Mouse (Mus musculus) gastrocnemius, postnatal 14 days (tissue): ENCODE data around the gene Chrnb2. TPM values are rescaled to one million over a fixed set of nuclear protein-coding genes. Genes with fewer than 3 reads are reported as not detected.
"Not testable (repeated sequence)": the region's sequence is repeated elsewhere in the genome, so short reads cannot be mapped to it uniquely, and the experiment has no call there.

Source experiments
- DNase-seq: peaks from one replicate; pipeline ENCODE4 v3.0.0; 2021; ENCODE audit warnings: mixed read lengths
- intact Hi-C: fragments of 180-260 bp; cut with DNase I; formaldehyde crosslinking; loops from one replicate; pipeline ENCODE4 v1.15.1; 2025; ENCODE audit warnings: low total_unique reads
- long read RNA-seq, 2 experiments: library from polyadenylated mRNA; stranded (forward); transcript quantifications; one replicate each; pipeline ENCODE4 v2.0.0; 2021
- total RNA-seq, 2 experiments: library from RNA; stranded (reverse); gene quantifications; 2 replicates each; pipeline ENCODE4 v1.2.3; 2021

The Chrnb2 gene
- total RNA-seq = under 1 TPM; 0.12 to 0.13 TPM
- long read RNA-seq, experiment 1 = 0 reads
- long read RNA-seq, experiment 2, partial matches to known transcripts = 0 of 1 reads
- long read RNA-seq, experiment 2, other reads (novel, unspliced or antisense) = 1 of 1 reads

DNA sequence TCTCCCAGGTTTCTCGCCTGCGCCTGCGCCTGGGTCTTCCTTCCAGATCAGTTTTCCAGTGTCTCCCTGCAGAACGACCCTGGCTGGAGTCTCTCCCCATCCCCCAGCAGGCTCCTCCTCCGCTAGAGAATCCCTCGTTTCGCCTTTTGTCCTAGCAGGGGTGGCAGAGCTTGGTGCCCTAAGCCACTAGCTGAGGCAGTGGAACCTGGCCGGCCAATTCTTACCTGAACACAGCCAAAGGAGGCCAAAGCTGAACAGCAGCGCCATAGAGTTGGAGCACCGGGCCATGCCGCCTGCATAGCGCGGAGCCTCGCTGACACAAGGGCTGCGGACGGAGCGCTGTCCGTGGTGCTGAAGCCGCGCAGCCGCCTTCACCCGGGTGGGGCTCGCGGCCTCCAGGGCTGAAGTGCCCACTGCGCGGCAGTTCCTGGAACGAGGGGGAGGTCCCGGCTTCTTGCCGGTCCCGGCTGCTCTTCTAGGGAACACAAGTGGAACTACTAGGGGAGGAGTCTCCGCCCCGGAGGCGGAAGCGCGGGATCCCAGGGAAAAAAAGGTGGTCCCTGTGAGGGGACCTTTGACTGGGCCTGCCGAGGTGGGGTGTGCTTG lies at the start of gene Chrnb2:
Gene Chrnb2, minus strand, starts transcription at position 514 of the 606 bp plus-strand sequence.
- peak; percentile 79 for DNase-seq
- intact Hi-C loops = loop anchor here (10.0 kb wide), 1 partner anchor 49 kb away; the partner anchor contains the start of gene Adar

- no peak for DNase-seq
- intact Hi-C loops = no loop called here
These were observed 49.6 kb upstream of the Chrnb2 start for GRCm38 (mm10) chr3:89814051-89814450.

- intact Hi-C loops = no loop called here
- DNase-seq = no peak
These were observed 47.7 kb upstream of the Chrnb2 start for GRCm38 (mm10) chr3:89812166-89812565.

DNA sequence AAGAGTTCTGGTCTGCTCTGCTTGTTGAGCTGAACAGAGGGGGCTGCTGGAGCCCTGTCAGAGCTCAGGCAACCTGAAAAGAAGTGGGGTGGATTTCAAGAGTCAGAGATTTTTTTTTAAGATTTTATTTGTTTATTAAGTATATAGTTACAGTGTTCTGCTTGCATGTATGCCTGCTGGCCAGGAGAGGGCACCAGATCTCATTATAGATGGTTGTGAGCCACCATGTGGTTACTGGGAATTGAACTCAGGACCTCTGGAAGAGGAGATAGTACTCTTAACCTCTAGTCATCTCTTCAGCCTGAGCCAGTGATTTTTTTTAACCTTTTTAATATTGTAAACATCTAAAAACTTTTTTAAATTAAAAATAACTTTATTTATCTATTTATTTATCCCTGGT lies 46.4 kb upstream of the Chrnb2 start:
- DNase-seq = no peak
- intact Hi-C loops = no loop called here

DNA sequence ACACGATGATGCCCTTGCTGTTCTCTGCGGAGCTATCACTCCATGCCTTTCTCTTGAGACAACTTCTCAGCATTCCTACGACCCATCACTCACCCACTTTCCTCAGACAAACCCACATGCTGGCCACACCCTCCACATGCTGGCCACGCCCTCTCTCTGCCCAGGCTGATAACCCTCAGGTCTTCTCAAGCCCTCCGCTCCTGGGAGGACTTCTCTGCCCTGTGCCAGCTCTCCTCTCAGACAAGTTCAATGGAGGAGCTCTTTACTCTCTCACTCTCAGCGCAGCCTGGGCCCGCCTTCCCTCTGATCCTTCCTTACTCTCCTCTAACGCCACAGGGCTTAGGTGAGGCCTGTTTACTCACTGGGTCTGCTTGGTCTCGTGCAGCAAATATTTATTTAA lies 44.2 kb upstream of the Chrnb2 start:
- intact Hi-C loops = no loop called here
- DNase-seq = no peak

- intact Hi-C loops = no loop called here
- DNase-seq = no peak
These were observed 43.4 kb upstream of the Chrnb2 start for GRCm38 (mm10) chr3:89807881-89808280.

GRCm38 (mm10) chr3:89807171-89807570 lies 42.7 kb upstream of the Chrnb2 start:
- intact Hi-C loops = no loop called here
- no peak for DNase-seq

DNA sequence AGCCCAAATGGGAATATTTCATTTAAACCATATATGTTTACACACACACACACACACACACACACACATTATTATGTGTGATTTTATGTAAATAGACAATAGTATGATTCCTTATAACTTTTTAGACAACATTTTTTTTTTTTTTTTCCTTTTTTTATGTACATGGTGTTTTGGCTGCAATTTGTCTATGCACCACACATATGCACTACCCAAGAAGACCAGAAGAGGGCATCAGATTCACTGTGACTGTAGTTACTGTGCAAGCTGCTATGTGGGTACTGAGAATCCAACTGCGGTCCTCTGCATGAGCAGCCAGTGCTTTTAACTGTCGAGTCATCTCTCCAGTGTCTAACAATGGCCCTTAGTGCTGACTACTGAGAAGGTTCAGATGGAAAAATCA lies 42.3 kb upstream of the Chrnb2 start:
- intact Hi-C loops = no loop called here
- no peak for DNase-seq

- intact Hi-C loops = no loop called here
- DNase-seq = no peak
These were observed 40.7 kb upstream of the Chrnb2 start for GRCm38 (mm10) chr3:89805179-89805578.

GRCm38 (mm10) chr3:89802876-89803275 lies 38.4 kb upstream of the Chrnb2 start:
- DNase-seq = no peak
- intact Hi-C loops = no loop called here

DNA sequence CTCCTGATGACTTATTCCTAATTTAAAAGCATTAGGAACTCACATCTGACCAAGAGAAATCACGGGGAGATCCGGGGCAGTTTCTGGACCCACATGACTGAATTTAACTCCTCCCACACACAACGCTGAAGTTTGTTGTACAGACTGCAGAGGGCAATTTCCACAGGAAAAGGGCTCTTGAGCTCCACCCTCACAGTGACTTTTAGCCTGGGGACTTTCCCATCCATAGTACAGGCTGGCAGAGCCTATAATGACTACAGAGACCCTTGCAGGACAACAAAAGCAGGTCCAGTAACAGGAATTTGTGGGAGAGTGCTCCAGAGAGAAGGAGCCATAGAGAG lies 37.0 kb upstream of the Chrnb2 start:
- intact Hi-C loops = no loop called here
- no peak for DNase-seq

- DNase-seq = no peak
- intact Hi-C loops = no loop called here
These were observed 36.5 kb upstream of the Chrnb2 start for GRCm38 (mm10) chr3:89800774-89801506.

GRCm38 (mm10) chr3:89800078-89800477 lies 35.6 kb upstream of the Chrnb2 start:
- DNase-seq, intact Hi-C loops: not testable (repeated sequence)

- intact Hi-C loops = no loop called here
- DNase-seq = no peak
These were observed 35.0 kb upstream of the Chrnb2 start for GRCm38 (mm10) chr3:89799476-89799875.

GRCm38 (mm10) chr3:89798518-89798917 lies 34.1 kb upstream of the Chrnb2 start:
- no peak for DNase-seq
- intact Hi-C loops = no loop called here

DNA sequence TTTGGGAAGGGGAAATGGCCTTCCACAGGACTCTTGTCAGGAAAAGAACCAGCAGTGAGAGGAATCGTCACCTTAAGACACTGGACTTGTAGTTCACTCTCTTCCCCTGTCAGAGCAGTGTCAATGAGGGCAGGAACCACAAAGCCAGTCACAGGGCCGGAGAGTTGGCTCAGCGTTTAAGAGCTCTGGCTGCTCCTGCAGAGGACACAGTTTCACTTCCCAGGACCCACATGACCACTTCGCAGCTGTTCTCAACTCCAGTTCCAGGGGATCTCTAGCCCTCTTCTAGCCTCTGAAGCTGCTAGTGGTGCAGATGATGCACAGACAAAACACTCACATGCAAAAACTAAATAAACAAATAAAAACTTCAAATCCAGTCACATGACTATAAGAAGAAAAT lies 31.9 kb upstream of the Chrnb2 start:
- intact Hi-C loops = no loop called here
- peak; percentile 47 for DNase-seq

DNA sequence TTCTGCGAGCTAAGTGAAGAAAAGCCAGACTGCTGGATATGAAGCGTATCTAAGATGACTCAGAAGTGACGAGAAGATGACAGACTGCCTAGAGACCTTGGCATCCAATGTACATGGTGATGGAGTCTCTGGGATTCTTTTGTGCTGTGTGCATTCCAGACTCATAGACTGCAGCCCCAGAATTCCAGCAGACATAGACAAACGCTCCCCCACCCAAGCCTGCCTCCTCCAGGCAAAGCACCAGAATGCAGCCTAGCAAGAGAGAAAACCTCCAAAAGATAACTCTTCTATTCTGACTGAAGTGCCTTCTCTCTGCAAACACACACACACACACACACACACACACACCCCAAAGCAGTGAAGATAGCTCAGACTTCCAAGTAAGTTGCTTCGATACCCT lies 31.3 kb upstream of the Chrnb2 start:
- no peak for DNase-seq
- intact Hi-C loops = no loop called here

GRCm38 (mm10) chr3:89794616-89795015 lies 30.2 kb upstream of the Chrnb2 start:
- intact Hi-C loops = no loop called here
- DNase-seq = no peak

- intact Hi-C loops = loop anchor here (5.0 to 10.0 kb wide), 2 partner anchors 63 to 166 kb away; no protein-coding TSS in a partner anchor
- no peak for DNase-seq
These were observed 24.4 kb upstream of the Chrnb2 start for GRCm38 (mm10) chr3:89788680-89789352.

DNA sequence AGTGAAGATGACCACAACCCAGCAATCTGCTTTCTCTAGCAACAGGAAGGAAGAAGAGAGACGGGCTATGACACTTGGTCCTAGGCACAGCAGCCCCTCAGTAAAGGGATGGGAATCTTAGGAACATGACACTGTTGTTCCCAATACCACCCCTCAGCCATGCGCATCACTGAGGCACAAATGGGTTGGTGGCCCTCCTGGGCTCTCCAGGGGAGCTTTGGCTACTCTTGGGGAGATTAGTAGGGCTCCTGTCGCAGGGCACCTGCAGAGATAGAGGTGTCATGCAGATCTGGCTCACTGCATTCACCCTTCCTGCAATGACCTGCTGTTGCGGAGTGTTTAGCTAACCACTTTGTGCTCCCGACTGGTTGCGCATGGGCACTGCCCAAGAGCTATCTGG lies 21.8 kb upstream of the Chrnb2 start:
- intact Hi-C loops = loop anchor here (5.0 to 10.0 kb wide), 2 partner anchors 66 to 169 kb away; no protein-coding TSS in a partner anchor
- no peak for DNase-seq
